ENCODE assay signal across 8 mouse cellular contexts in the genomic region with DNA sequence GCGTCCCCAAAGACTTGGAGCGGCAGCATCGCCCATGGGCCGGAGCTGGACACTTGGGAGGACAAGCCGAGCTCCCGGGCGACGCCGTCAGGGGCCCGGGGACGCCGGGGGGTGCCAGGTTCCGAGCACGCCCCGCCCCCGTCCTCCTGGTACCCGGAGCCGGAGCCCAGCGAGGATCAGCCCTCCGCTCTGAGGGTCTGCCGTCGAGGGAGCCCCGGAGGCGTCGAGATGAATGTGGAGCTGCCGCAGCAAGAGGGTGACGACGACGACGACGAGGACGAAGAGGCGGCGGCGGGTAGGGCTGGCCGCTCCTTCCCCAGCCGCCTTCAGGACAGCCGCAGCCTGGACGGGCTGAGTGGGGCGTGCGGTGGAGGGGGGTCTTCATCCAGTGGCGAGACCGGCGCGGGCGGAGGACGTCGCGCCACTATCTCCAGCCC. TPM values are rescaled to one million over a fixed set of nuclear protein-coding genes. Genes with fewer than 3 reads are reported as not detected.
DNase-seq lines count a peak whose midpoint lies in the region; ATAC-seq and TF ChIP-seq lines count a peak whose summit lies in the region.

No protein-coding gene starts in this region.

- ATAC-seq in frontal cortex, adult (ENCODE audit: low TSS enrichment) = peak; percentile 3; the same call in 1 of the 2 replicates
- ATAC-seq in forebrain, embryonic 16.5 days = peak; percentile 18
- ATAC-seq in limb, embryonic 13.5 days (ENCODE audit: low FRiP score, low read depth) = peak; percentile 4; the same call in 1 of the 2 replicates

- no peak for TF ChIP-seq POLR2A in olfactory bulb, adult 2 months (IDR thresholded peaks at IDR 0.05; ENCODE audit: insufficient read depth, low read depth, low read length)

- H3K36me3 ChIP-seq in forebrain, embryonic 16.5 days (ENCODE audit: control insufficient read depth, insufficient read depth) = no peaks in the 10 kb centered on the region
- no peaks in the 10 kb centered on the region for H3K36me3 ChIP-seq in limb, embryonic 13.5 days

- peak overlapping the region; percentile 92 for H3K27ac ChIP-seq in forebrain, embryonic 16.5 days (ENCODE audit: low read length)
- H3K27ac ChIP-seq in limb, embryonic 13.5 days = peak overlapping the region; percentile 86
- H3K27ac ChIP-seq in olfactory bulb, adult 2 months (ENCODE audit: insufficient read depth, low read depth, low read length) = peak overlapping the region; percentile 82

- H3K4me2 ChIP-seq in forebrain, embryonic 16.5 days (ENCODE audit: low read length) = peak overlapping the region; percentile 89
- peak overlapping the region; percentile 95 for H3K4me2 ChIP-seq in limb, embryonic 13.5 days (replicated peaks)

- DNase-seq in frontal cortex, adult 2 months (ENCODE audit: extremely low spot score in 1 of 2, low spot score in 1 of 2) = no peak
- DNase-seq in spleen, postnatal 14 days (ENCODE audit: low spot score in 2 of 2) = peak; percentile 30 to 47
- DNase-seq in spleen, adult 12 weeks (ENCODE audit: low spot score) = no peak
- no peak for DNase-seq in ovary, postnatal 14 days (ENCODE audit: low spot score)

- no peaks in the 10 kb centered on the region for H3K9me3 ChIP-seq in forebrain, embryonic 16.5 days (ENCODE audit: control insufficient read depth, low read length)
- H3K9me3 ChIP-seq in limb, embryonic 13.5 days = no peaks in the 10 kb centered on the region

- WGBS in forebrain, embryonic 16.5 days = 0% methylated on average over 48 of the region's 49 CpGs
- under 1% methylated on average over 41 of the region's 49 CpGs for WGBS in limb, embryonic 13.5 days
- WGBS in olfactory bulb, adult 2 months = under 1% methylated on average over 49 of the region's 49 CpGs

- H3K9ac ChIP-seq in forebrain, embryonic 16.5 days (replicated peaks; ENCODE audit: low read depth, low read length) = peak overlapping the region; percentile 92
- peak overlapping the region; percentile 88 for H3K9ac ChIP-seq in limb, embryonic 13.5 days

- no peaks in the 10 kb centered on the region for H3K27me3 ChIP-seq in forebrain, embryonic 16.5 days (replicated peaks; ENCODE audit: control insufficient read depth, insufficient read depth, low read length)
- H3K27me3 ChIP-seq in limb, embryonic 13.5 days = no peaks in the 10 kb centered on the region

- peak overlapping the region; percentile 95 for H3K4me3 ChIP-seq in forebrain, embryonic 16.5 days (replicated peaks; ENCODE audit: low read length)
- peak overlapping the region; percentile 90 for H3K4me3 ChIP-seq in limb, embryonic 13.5 days
- H3K4me3 ChIP-seq in olfactory bulb, adult 2 months (ENCODE audit: insufficient read depth, low read depth, low read length) = peak overlapping the region; percentile 86

- no peak for TF ChIP-seq CTCF in olfactory bulb, adult 2 months (IDR thresholded peaks at IDR 0.05; ENCODE audit: insufficient read depth, low read depth, low read length)

- peaks cover 30% of the 10 kb centered on the region for H3K4me1 ChIP-seq in forebrain, embryonic 16.5 days (replicated peaks; ENCODE audit: control insufficient read depth, insufficient read depth, low read length)
- H3K4me1 ChIP-seq in limb, embryonic 13.5 days = peaks cover 33% of the 10 kb centered on the region
- peaks cover 15% of the 10 kb centered on the region for H3K4me1 ChIP-seq in olfactory bulb, adult 2 months (ENCODE audit: control insufficient read depth, insufficient read depth, low read length)

RNA-seq across cellular contexts. Expression of gene Borcs6, which starts 0.5 kb away (rescaled TPM):
- 28.6 and 32.0 TPM in 2 replicates for polyA plus RNA-seq in frontal cortex, adult 2 months (2012; rRNA removed)
- 11.4 and 12.3 TPM in 2 replicates for polyA plus RNA-seq in forebrain, embryonic 16.5 days (2015; fragmentation: Nextera tagmentation; extraction: Ambion mirVana)
- 9.5 and 9.6 TPM in 2 replicates for polyA plus RNA-seq in limb, embryonic 13.5 days (2015; fragmentation: Nextera tagmentation; extraction: Ambion mirVana)
- not detected in 2 replicates for polyA plus RNA-seq in olfactory bulb, adult 2 months (2012; ENCODE audit: insufficient read depth, insufficient read length, low replicate concordance, missing spikeins)

RNA-seq across cellular contexts. Expression of gene Tmem107, which starts 10.6 kb away (rescaled TPM):
- 22.0 and 23.5 TPM in 2 replicates for polyA plus RNA-seq in frontal cortex, adult 2 months (2012; rRNA removed)
- 43.7 and 48.4 TPM in 2 replicates for polyA plus RNA-seq in forebrain, embryonic 16.5 days (2015; fragmentation: Nextera tagmentation; extraction: Ambion mirVana)
- polyA plus RNA-seq in limb, embryonic 13.5 days (2015; fragmentation: Nextera tagmentation; extraction: Ambion mirVana) = 46.4 and 52.0 TPM in 2 replicates
- not detected in 2 replicates for polyA plus RNA-seq in olfactory bulb, adult 2 months (2012; ENCODE audit: insufficient read depth, insufficient read length, low replicate concordance, missing spikeins)

RNA-seq across cellular contexts. Expression of gene Aurkb, which starts 14.5 kb away (rescaled TPM):
- 0.96 and 1.1 TPM in 2 replicates for polyA plus RNA-seq in frontal cortex, adult 2 months (2012; rRNA removed)
- polyA plus RNA-seq in forebrain, embryonic 16.5 days (2015; fragmentation: Nextera tagmentation; extraction: Ambion mirVana) = 56.7 and 68.2 TPM in 2 replicates
- polyA plus RNA-seq in limb, embryonic 13.5 days (2015; fragmentation: Nextera tagmentation; extraction: Ambion mirVana) = 140 and 141 TPM in 2 replicates
- polyA plus RNA-seq in olfactory bulb, adult 2 months (2012; ENCODE audit: insufficient read depth, insufficient read length, low replicate concordance, missing spikeins) = not detected in 2 replicates

RNA-seq across cellular contexts. Expression of gene Vamp2, which starts 28.3 kb away (rescaled TPM):
- polyA plus RNA-seq in frontal cortex, adult 2 months (2012; rRNA removed) = 1,200 and 1,339 TPM in 2 replicates
- polyA plus RNA-seq in forebrain, embryonic 16.5 days (2015; fragmentation: Nextera tagmentation; extraction: Ambion mirVana) = 217 and 259 TPM in 2 replicates
- polyA plus RNA-seq in limb, embryonic 13.5 days (2015; fragmentation: Nextera tagmentation; extraction: Ambion mirVana) = 82.8 and 88.6 TPM in 2 replicates
- polyA plus RNA-seq in olfactory bulb, adult 2 months (2012; ENCODE audit: insufficient read depth, insufficient read length, low replicate concordance, missing spikeins) = 348 and 768 TPM in 2 replicates

RNA-seq across cellular contexts. Expression of gene Per1, which starts 35.0 kb away (rescaled TPM):
- 42.7 and 55.8 TPM in 2 replicates for polyA plus RNA-seq in frontal cortex, adult 2 months (2012; rRNA removed)
- polyA plus RNA-seq in forebrain, embryonic 16.5 days (2015; fragmentation: Nextera tagmentation; extraction: Ambion mirVana) = 11.8 and 12.1 TPM in 2 replicates
- 9.3 and 12.0 TPM in 2 replicates for polyA plus RNA-seq in limb, embryonic 13.5 days (2015; fragmentation: Nextera tagmentation; extraction: Ambion mirVana)
- not detected in 2 replicates for polyA plus RNA-seq in olfactory bulb, adult 2 months (2012; ENCODE audit: insufficient read depth, insufficient read length, low replicate concordance, missing spikeins)

Comparison
In these comparisons a context has a peak if more than half of its experiments do, and no peak if none do; other contexts are left out.
1. DNase-seq: peak in spleen, postnatal 14 days (2 of 2); none in frontal cortex, adult 2 months (0 of 2), spleen, adult 12 weeks (single experiment) and ovary, postnatal 14 days (single experiment).
2. RNA of gene Borcs6, which starts 0.5 kb away (polyA plus RNA-seq): 28.6 to 32.0 TPM in frontal cortex, adult 2 months, 11.4 to 12.3 TPM in forebrain, embryonic 16.5 days and 9.5 to 9.6 TPM in limb, embryonic 13.5 days; not detected in olfactory bulb, adult 2 months; every median in the first group is over 10 times any median in the second.
3. RNA of gene Tmem107, which starts 10.6 kb away (polyA plus RNA-seq): 46.4 to 52.0 TPM in limb, embryonic 13.5 days, 43.7 to 48.4 TPM in forebrain, embryonic 16.5 days and 22.0 to 23.5 TPM in frontal cortex, adult 2 months; not detected in olfactory bulb, adult 2 months; every median in the first group is over 10 times any median in the second.
4. RNA of gene Aurkb, which starts 14.5 kb away (polyA plus RNA-seq): 140 to 141 TPM in limb, embryonic 13.5 days and 56.7 to 68.2 TPM in forebrain, embryonic 16.5 days; 0.96 to 1.1 TPM in frontal cortex, adult 2 months and not detected in olfactory bulb, adult 2 months; every median in the first group is over 10 times any median in the second.
5. Peak in every context shown above with its lines, with median percentiles within 50 percentile points of each other: ATAC-seq, H3K27ac ChIP-seq and H3K4me3 ChIP-seq.